Mouse (Mus musculus): ENCODE data around the gene Try5.
A peak's percentile ranks its signal among the peaks of the same experiment; 100 is the strongest.
"Not testable (repeated sequence)": the region's sequence is repeated elsewhere in the genome, so short reads cannot be mapped to it uniquely, and the experiment has no call there.

Gene Try5

GRCm38 (mm10) chr6:41316741-41317140 is at the start of gene Try5:
TSS of gene Try5 (minus strand) at chr6:41316841.
- not testable (repeated sequence) for DNase-seq (ENCODE audit: low read depth, low spot score)

GRCm38 (mm10) chr6:41353932-41354331 is 37.3 kb upstream of the Try5 start, which contains the start of gene Try10:
TSS of gene Try10 (plus strand) at chr6:41354105.
- DNase-seq (ENCODE audit: low read depth, low spot score) = no peak

DNA sequence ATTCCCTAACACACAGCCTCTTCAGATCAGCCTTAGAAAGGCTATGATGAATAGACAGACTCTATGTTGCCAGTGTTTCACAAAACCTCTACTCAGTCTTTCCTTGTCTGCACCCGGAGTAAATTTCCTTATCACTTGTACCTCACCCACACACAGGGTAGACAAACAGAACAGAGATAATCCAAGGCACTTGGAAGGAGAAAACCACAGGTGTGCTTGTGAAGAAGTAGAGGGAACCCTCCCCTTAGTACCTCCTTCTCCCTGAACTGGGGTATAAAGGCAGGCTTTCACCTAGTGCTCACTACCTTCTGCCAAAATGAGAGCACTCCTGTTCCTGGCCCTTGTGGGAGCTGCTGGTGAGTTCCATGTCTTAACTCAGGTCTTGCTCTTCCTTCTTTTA is 14.7 kb downstream of the Try5 start, which contains the start of gene Try4:
Gene Try4, plus strand, starts transcription at position 301 of the 400 bp plus-strand sequence.
- DNase-seq (ENCODE audit: low read depth, low spot score) = no peak

GRCm38 (mm10) chr6:41298255-41298654 is 18.4 kb downstream of the Try5 start:
- no peak for DNase-seq (ENCODE audit: low read depth, low spot score)

GRCm38 (mm10) chr6:41266140-41266539 is 50.5 kb downstream of the Try5 start:
- no peak for DNase-seq (ENCODE audit: low read depth, low spot score)

- DNase-seq (ENCODE audit: low read depth, low spot score) = peak; percentile 35
Observed at GRCm38 (mm10) chr6:41262796-41263195, 53.8 kb downstream of the Try5 start.
